Mouse (Mus musculus) brain, embryonic 14.5 days (tissue): Measurements from ENCODE around the gene Mpzl2.

ENCODE experiments used
- CTCF ChIP-seq: fragments of 200-500 bp; IDR thresholded peaks from 2 replicates; pipeline ENCODE4 v1.5.1; 2012; ENCODE audit warnings: inconsistent platforms, mild to moderate bottlenecking, moderate library complexity, borderline replicate concordance; ENCODE audit not compliant: insufficient read depth, insufficient read length; ENCODE audit errors: extremely low read depth
- POLR2A ChIP-seq: fragments of 200-500 bp; IDR thresholded peaks from 2 replicates; pipeline ENCODE4 v1.6.1; 2012; ENCODE audit warnings: mild to moderate bottlenecking, inconsistent platforms, borderline replicate concordance; ENCODE audit not compliant: poor library complexity, insufficient read depth, insufficient read length, severe bottlenecking; ENCODE audit errors: extremely low read depth

DNA sequence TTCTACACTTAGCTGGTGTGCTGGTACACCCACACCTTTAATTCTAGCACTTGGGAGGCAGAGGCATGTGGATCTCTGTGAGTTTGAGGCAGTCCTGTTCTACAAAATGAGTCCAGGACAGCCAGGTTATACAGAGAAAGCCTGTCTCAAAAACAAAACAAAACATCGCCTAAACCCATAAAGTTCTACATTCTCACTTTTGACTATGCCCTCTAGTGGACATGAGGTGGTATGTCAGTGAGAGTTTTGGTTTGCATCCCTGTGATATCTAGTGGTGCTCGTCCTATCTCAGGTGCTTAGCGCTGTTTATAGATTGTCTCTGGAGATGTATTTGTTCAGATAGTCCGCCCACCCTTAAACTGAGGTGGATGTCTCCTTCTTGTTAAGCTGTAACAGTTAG, 8.9 kb downstream of the Mpzl2 start:
- TF ChIP-seq POLR2A (no peak), CTCF (peak; percentile 59; the same call in 1 of the 2 replicates)
